Mouse (Mus musculus): Measurements from ENCODE around the gene Pde1a. TPM values are rescaled to one million over a fixed set of nuclear protein-coding genes. Genes with fewer than 3 reads are reported as not detected.

Gene Pde1a
- polyA plus RNA-seq, 1 experiment from 2014 or later = 21.5 TPM

- Histone ChIP-seq H3K4me3 (ENCODE audit: low read depth, low read length) (no peak overlapping the region), H3K27me3 (ENCODE audit: control insufficient read depth, insufficient read depth, low read length) (no peaks in the 10 kb centered on the region), H3K9ac (ENCODE audit: low read length) (no peak overlapping the region), H3K4me2 (replicated peaks; ENCODE audit: low read depth) (no peak overlapping the region), H3K36me3 (ENCODE audit: control insufficient read depth, insufficient read depth, low read length) (no peaks in the 10 kb centered on the region), H3K4me1 (replicated peaks; ENCODE audit: control insufficient read depth, insufficient read depth) (no peaks in the 10 kb centered on the region), H3K9me3 (ENCODE audit: control insufficient read depth, low read length) (no peaks in the 10 kb centered on the region), H3K27ac (replicated peaks) (no peak overlapping the region)
- 36% methylated on average over 4 of the region's 4 CpGs for WGBS
- no peak for TF ChIP-seq EP300 (optimal IDR thresholded peaks at IDR 0.05)
- no peak for TF ChIP-seq CTCF (IDR thresholded peaks at IDR 0.05; ENCODE audit: low read depth)
- no peak for DNase-seq (ENCODE audit: low spot score)
- ATAC-seq (ENCODE audit: low FRiP score, low TSS enrichment) = no peak; the same call in 1 of the 2 replicates
These were observed 116.2 kb downstream of the Pde1a start for GRCm38 (mm10) chr2:80013060-80013459.

GRCm38 (mm10) chr2:79999168-79999567 is 130.1 kb downstream of the Pde1a start:
- ATAC-seq (ENCODE audit: low FRiP score, low TSS enrichment) (no peak), DNase-seq (ENCODE audit: low spot score) (no peak)
- no peaks in the 10 kb centered on the region for H3K36me3 ChIP-seq (ENCODE audit: control insufficient read depth, insufficient read depth, low read length)
- no peaks in the 10 kb centered on the region for H3K4me1 ChIP-seq (replicated peaks; ENCODE audit: control insufficient read depth, insufficient read depth)
- no peak overlapping the region for H3K4me3 ChIP-seq (ENCODE audit: low read depth, low read length)
- H3K27ac ChIP-seq (replicated peaks) = no peak overlapping the region
- no peak overlapping the region for H3K9ac ChIP-seq (ENCODE audit: low read length)
- WGBS = 82% methylated on average over 3 of the region's 3 CpGs
- no peak for TF ChIP-seq EP300 (optimal IDR thresholded peaks at IDR 0.05)
- TF ChIP-seq CTCF (IDR thresholded peaks at IDR 0.05; ENCODE audit: low read depth) = no peak
- H3K4me2 ChIP-seq (replicated peaks; ENCODE audit: low read depth) = no peak overlapping the region
- no peaks in the 10 kb centered on the region for H3K27me3 ChIP-seq (ENCODE audit: control insufficient read depth, insufficient read depth, low read length)
- H3K9me3 ChIP-seq (ENCODE audit: control insufficient read depth, low read length) = no peaks in the 10 kb centered on the region

- DNase-seq (ENCODE audit: low spot score) = no peak
These were observed 130.8 kb downstream of the Pde1a start for GRCm38 (mm10) chr2:79998460-79998859.

DNA sequence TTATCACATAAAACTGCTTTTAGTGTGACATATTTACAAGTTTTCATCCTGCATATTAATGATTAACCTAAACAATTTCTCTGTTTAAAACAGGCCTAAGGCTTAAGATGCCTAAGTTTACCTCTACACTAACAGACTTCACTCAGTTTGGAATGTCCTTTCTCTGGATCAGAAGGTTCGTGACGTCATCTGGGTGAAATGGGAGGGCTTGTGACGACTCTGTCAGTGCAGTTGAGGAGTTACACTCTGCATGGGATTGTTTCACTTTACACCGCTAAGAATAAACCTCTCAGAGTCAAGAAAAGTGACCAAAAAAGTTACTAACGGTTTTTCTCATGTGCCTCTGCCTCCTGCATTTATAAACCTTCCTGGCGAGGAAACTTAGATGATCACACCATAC is 137.6 kb downstream of the Pde1a start:
- ATAC-seq (ENCODE audit: low FRiP score, low TSS enrichment) (no peak), DNase-seq (ENCODE audit: low spot score) (no peak)
- H3K4me1 ChIP-seq (replicated peaks; ENCODE audit: control insufficient read depth, insufficient read depth) = no peaks in the 10 kb centered on the region
- WGBS = 40% methylated on average over 6 of the region's 6 CpGs
- H3K27ac ChIP-seq (replicated peaks) = no peak overlapping the region
- H3K9me3 ChIP-seq (ENCODE audit: control insufficient read depth, low read length) = no peaks in the 10 kb centered on the region
- H3K36me3 ChIP-seq (ENCODE audit: control insufficient read depth, insufficient read depth, low read length) = no peaks in the 10 kb centered on the region
- H3K9ac ChIP-seq (ENCODE audit: low read length) = no peak overlapping the region
- no peak overlapping the region for H3K4me2 ChIP-seq (replicated peaks; ENCODE audit: low read depth)
- peak; percentile 30 for TF ChIP-seq EP300 (optimal IDR thresholded peaks at IDR 0.05)
- TF ChIP-seq CTCF (IDR thresholded peaks at IDR 0.05; ENCODE audit: low read depth) = no peak
- no peaks in the 10 kb centered on the region for H3K27me3 ChIP-seq (ENCODE audit: control insufficient read depth, insufficient read depth, low read length)
- H3K4me3 ChIP-seq (ENCODE audit: low read depth, low read length) = no peak overlapping the region

More at GRCm38 (mm10) chr2:79998460-79998859, 130.8 kb downstream of the Pde1a start:
- Histone ChIP-seq H3K9ac (ENCODE audit: low read length) (no peak overlapping the region), H3K4me3 (ENCODE audit: low read depth, low read length) (no peak overlapping the region), H3K9me3 (ENCODE audit: control insufficient read depth, low read length) (no peaks in the 10 kb centered on the region), H3K27me3 (ENCODE audit: control insufficient read depth, insufficient read depth, low read length) (no peaks in the 10 kb centered on the region), H3K27ac (replicated peaks) (no peak overlapping the region), H3K4me1 (replicated peaks; ENCODE audit: control insufficient read depth, insufficient read depth) (no peaks in the 10 kb centered on the region), H3K4me2 (replicated peaks; ENCODE audit: low read depth) (no peak overlapping the region), H3K36me3 (ENCODE audit: control insufficient read depth, insufficient read depth, low read length) (no peaks in the 10 kb centered on the region)
- TF ChIP-seq EP300 (optimal IDR thresholded peaks at IDR 0.05) (no peak), CTCF (IDR thresholded peaks at IDR 0.05; ENCODE audit: low read depth) (no peak)
- 58% methylated on average over 2 of the region's 2 CpGs for WGBS
- no peak for ATAC-seq (ENCODE audit: low FRiP score, low TSS enrichment)

GRCm38 (mm10) chr2:79983778-79984177 is 145.5 kb downstream of the Pde1a start:
- no peak overlapping the region for H3K4me2 ChIP-seq (replicated peaks; ENCODE audit: low read depth)
- no peaks in the 10 kb centered on the region for H3K27me3 ChIP-seq (ENCODE audit: control insufficient read depth, insufficient read depth, low read length)
- H3K36me3 ChIP-seq (ENCODE audit: control insufficient read depth, insufficient read depth, low read length) = no peaks in the 10 kb centered on the region
- 42% methylated on average over 4 of the region's 4 CpGs for WGBS
- no peak for TF ChIP-seq CTCF (IDR thresholded peaks at IDR 0.05; ENCODE audit: low read depth)
- TF ChIP-seq EP300 (optimal IDR thresholded peaks at IDR 0.05) = no peak
- no peaks in the 10 kb centered on the region for H3K4me1 ChIP-seq (replicated peaks; ENCODE audit: control insufficient read depth, insufficient read depth)
- H3K9ac ChIP-seq (ENCODE audit: low read length) = no peak overlapping the region
- H3K27ac ChIP-seq (replicated peaks) = no peak overlapping the region
- no peak overlapping the region for H3K4me3 ChIP-seq (ENCODE audit: low read depth, low read length)
- DNase-seq (ENCODE audit: low spot score) (no peak), ATAC-seq (ENCODE audit: low FRiP score, low TSS enrichment) (no peak)
- H3K9me3 ChIP-seq (ENCODE audit: control insufficient read depth, low read length) = no peaks in the 10 kb centered on the region

- 32% methylated on average over 9 of the region's 9 CpGs for WGBS
- H3K4me1 ChIP-seq (replicated peaks; ENCODE audit: control insufficient read depth, insufficient read depth) = no peaks in the 10 kb centered on the region
- no peak overlapping the region for H3K27ac ChIP-seq (replicated peaks)
- no peaks in the 10 kb centered on the region for H3K36me3 ChIP-seq (ENCODE audit: control insufficient read depth, insufficient read depth, low read length)
- no peak for TF ChIP-seq CTCF (IDR thresholded peaks at IDR 0.05; ENCODE audit: low read depth)
- H3K9ac ChIP-seq (ENCODE audit: low read length) = no peak overlapping the region
- no peak overlapping the region for H3K4me3 ChIP-seq (ENCODE audit: low read depth, low read length)
- DNase-seq (ENCODE audit: low spot score) = no peak
- H3K27me3 ChIP-seq (ENCODE audit: control insufficient read depth, insufficient read depth, low read length) = no peaks in the 10 kb centered on the region
- peak overlapping the region; percentile 31; the same call in 1 of the 2 replicates for H3K4me2 ChIP-seq (replicated peaks; ENCODE audit: low read depth)
- no peaks in the 10 kb centered on the region for H3K9me3 ChIP-seq (ENCODE audit: control insufficient read depth, low read length)
- peak; percentile 8; the same call in 1 of the 2 replicates for ATAC-seq (ENCODE audit: low FRiP score, low TSS enrichment)
These were observed 146.0 kb downstream of the Pde1a start for GRCm38 (mm10) chr2:79983222-79983632.
